Mouse (Mus musculus): ENCODE results near the gene Actb. TPM values are rescaled to one million over a fixed set of nuclear protein-coding genes. Genes with fewer than 3 reads are reported as not detected.

Actb gene
- polyA plus RNA-seq, 1 experiment from 2014 or later, result 6,568 TPM

DNA sequence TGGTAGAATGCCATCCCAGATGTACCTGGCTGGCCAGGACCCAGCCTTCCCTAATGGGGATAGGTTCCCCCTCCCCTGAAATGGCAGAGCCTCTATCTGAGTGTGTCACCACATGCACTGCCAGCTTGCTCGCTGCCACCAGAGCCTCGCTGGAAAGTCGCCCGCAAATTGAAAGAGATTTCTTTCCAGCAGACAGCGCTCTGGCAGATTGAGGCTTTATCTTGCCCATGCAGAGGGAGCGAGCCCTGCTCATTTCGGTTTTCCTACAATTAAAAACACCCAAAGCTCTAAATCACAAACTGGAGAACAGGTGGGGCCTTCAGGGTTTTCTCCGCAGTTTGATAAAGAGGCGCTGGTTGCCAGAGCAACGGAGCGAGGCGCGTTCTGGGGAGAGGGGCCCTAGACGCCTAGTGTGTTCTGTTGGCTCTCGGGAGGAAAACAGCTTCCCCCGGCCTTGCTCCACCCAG, 48.8 kb downstream of the Actb start:
- Histone ChIP-seq H3K4me3 (ENCODE audit: low read depth, low read length) (no peak overlapping the region), H3K27me3 (ENCODE audit: control insufficient read depth, insufficient read depth, low read depth, low read length) (no peaks in the 10 kb centered on the region; the same call in 1 of the 2 replicates), H3K9ac (ENCODE audit: low read depth, low read length) (no peak overlapping the region), H3K4me2 (ENCODE audit: low read depth, low read length) (no peak overlapping the region), H3K4me1 (ENCODE audit: control insufficient read depth, low read depth, low read length) (peaks cover 4% of the 10 kb centered on the region), H3K36me3 (ENCODE audit: control insufficient read depth, insufficient read depth) (no peaks in the 10 kb centered on the region), H3K9me3 (replicated peaks; ENCODE audit: control insufficient read depth, low read length) (no peaks in the 10 kb centered on the region), H3K27ac (ENCODE audit: low read length) (no peak overlapping the region)
- ATAC-seq (ENCODE audit: low read depth), result no peak
- 32% methylated on average over 16 of the region's 16 CpGs for WGBS (ENCODE audit: insufficient replicate concordance)

DNA sequence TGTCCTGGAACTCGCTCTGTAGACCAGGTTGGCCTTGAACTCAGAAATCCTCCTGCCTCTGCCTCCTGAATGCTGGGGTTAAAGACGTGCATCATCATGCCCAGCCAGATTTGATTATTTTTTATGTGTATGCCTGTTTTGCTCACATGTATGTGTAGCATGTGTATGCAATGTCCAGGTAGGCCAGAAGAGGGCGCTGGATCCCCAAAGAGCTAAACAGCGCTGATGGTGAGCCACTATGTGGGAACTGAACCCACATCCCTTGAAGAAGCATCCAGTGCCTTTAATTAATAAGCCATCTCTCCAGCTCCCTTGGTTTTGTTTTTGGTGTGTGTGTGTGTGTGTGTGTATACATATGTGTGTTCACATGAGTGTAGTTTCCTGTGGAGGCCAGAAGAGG, 50.1 kb downstream of the Actb start:
- Histone ChIP-seq H3K36me3 (ENCODE audit: control insufficient read depth, insufficient read depth) (no peaks in the 10 kb centered on the region), H3K9ac (ENCODE audit: low read depth, low read length) (no peak overlapping the region), H3K27me3 (ENCODE audit: control insufficient read depth, insufficient read depth, low read depth, low read length) (no peaks in the 10 kb centered on the region; the same call in 1 of the 2 replicates), H3K27ac (ENCODE audit: low read length) (no peak overlapping the region), H3K9me3 (replicated peaks; ENCODE audit: control insufficient read depth, low read length) (no peaks in the 10 kb centered on the region), H3K4me3 (ENCODE audit: low read depth, low read length) (no peak overlapping the region), H3K4me2 (ENCODE audit: low read depth, low read length) (no peak overlapping the region), H3K4me1 (ENCODE audit: control insufficient read depth, low read depth, low read length) (peaks cover 4% of the 10 kb centered on the region)
- ATAC-seq (ENCODE audit: low read depth), result no peak
- 68% methylated on average over 4 of the region's 4 CpGs for WGBS (ENCODE audit: insufficient replicate concordance)

DNA sequence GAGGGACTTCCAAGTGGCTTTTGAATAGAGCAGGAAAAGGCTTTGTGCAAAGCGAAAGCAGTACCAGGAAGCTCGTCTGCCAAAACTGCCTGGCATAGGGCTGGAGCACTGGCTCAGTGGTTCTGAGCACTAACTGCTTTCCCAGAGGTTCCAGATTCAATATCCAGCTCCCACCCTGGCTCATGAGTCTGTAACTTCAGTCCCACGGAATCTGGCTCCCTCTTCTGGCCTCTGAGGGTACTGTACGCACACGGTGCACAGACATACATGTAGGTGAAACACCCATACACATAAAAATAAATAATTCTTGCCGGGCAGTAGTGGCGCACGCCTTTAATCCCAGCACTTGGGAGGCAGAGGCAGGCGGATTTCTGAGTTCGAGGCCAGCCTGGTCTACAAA, 51.7 kb downstream of the Actb start:
- Histone ChIP-seq H3K4me3 (ENCODE audit: low read depth, low read length) (no peak overlapping the region), H3K4me1 (ENCODE audit: control insufficient read depth, low read depth, low read length) (peaks cover 4% of the 10 kb centered on the region), H3K4me2 (ENCODE audit: low read depth, low read length) (no peak overlapping the region), H3K27me3 (ENCODE audit: control insufficient read depth, insufficient read depth, low read depth, low read length) (no peaks in the 10 kb centered on the region; the same call in 1 of the 2 replicates), H3K9me3 (replicated peaks; ENCODE audit: control insufficient read depth, low read length) (no peaks in the 10 kb centered on the region), H3K9ac (ENCODE audit: low read depth, low read length) (no peak overlapping the region), H3K36me3 (ENCODE audit: control insufficient read depth, insufficient read depth) (no peaks in the 10 kb centered on the region), H3K27ac (ENCODE audit: low read length) (no peak overlapping the region)
- WGBS (ENCODE audit: insufficient replicate concordance), result 60% methylated on average over 10 of the region's 10 CpGs
- ATAC-seq (ENCODE audit: low read depth), result no peak

DNA sequence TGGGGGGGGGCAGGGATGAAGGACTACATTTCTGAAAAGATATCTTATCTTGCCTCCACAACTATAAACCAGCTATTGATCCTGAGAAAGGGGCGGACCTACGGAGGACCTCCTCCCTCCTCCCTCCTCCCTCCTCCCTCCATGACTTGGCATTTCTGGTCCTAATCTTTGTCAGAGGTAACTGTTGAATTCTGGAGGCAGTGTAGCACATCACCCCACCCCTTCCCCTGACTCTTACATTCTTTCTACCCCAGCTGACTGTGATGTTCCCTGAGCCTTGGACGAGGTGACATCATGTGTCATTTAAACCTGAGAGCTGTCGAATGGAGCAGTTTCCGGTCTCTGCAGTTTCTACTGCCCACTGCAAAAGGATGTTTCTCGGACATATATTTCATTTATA, 53.0 kb downstream of the Actb start:
- no peak overlapping the region for H3K9ac ChIP-seq (ENCODE audit: low read depth, low read length)
- no peak overlapping the region for H3K4me3 ChIP-seq (ENCODE audit: low read depth, low read length)
- peaks cover 4% of the 10 kb centered on the region for H3K4me1 ChIP-seq (ENCODE audit: control insufficient read depth, low read depth, low read length)
- H3K9me3 ChIP-seq (replicated peaks; ENCODE audit: control insufficient read depth, low read length), result no peaks in the 10 kb centered on the region
- WGBS (ENCODE audit: insufficient replicate concordance), result 56% methylated on average over 6 of the region's 6 CpGs
- no peak overlapping the region for H3K27ac ChIP-seq (ENCODE audit: low read length)
- ATAC-seq (ENCODE audit: low read depth), result peak; percentile 62
- no peak overlapping the region for H3K4me2 ChIP-seq (ENCODE audit: low read depth, low read length)
- no peaks in the 10 kb centered on the region; the same call in 1 of the 2 replicates for H3K27me3 ChIP-seq (ENCODE audit: control insufficient read depth, insufficient read depth, low read depth, low read length)
- no peaks in the 10 kb centered on the region for H3K36me3 ChIP-seq (ENCODE audit: control insufficient read depth, insufficient read depth)

Other genes with a start within 250 kb of the Actb start
- gene Slc29a4, start 214.2 kb downstream of the Actb start, polyA plus RNA-seq (2015; fragmentation: Nextera tagmentation; extraction: Ambion mirVana), result 0.09 and 0.21 TPM in 2 replicates
- 2.6 and 3.4 TPM in 2 replicates for gene Tnrc18, start 89.1 kb downstream of the Actb start, polyA plus RNA-seq (2015; fragmentation: Nextera tagmentation; extraction: Ambion mirVana)
- gene Fbxl18, start 11.3 kb downstream of the Actb start, polyA plus RNA-seq (2015; fragmentation: Nextera tagmentation; extraction: Ambion mirVana), result 2.7 TPM in 2 replicates
- gene Fscn1, start 53.6 kb upstream of the Actb start, polyA plus RNA-seq (2015; fragmentation: Nextera tagmentation; extraction: Ambion mirVana), result 19.6 and 20.4 TPM in 2 replicates
- gene Rnf216, start 206.2 kb upstream of the Actb start, polyA plus RNA-seq (2015; fragmentation: Nextera tagmentation; extraction: Ambion mirVana), result 14.3 and 14.6 TPM in 2 replicates
- not detected in 2 replicates for gene Olfr718-ps1, start 240.8 kb upstream of the Actb start, polyA plus RNA-seq (2015; fragmentation: Nextera tagmentation; extraction: Ambion mirVana)

Data from liver, embryonic 16.5 days (tissue).